Mouse (Mus musculus): ENCODE measurements around the gene Tmem206.

DNA sequence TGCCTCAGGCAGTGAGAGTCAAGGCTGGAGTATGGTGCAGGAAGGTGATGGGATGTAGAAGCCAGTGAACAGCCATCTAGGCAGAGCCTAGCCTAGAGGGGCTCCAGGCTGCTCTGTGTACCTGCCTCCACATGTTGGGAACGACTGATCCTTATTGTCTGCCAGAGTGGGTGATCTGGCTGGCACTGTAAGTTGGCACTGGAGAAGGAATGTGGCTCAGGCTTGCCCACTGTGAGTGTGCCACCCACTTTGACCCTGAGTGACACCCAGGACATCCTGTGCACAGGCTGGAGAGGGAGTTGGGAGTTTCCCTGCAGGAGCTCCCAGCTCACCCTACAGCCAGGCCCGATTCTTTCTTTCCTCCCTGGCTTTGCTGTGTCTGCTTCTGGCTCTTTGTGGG is 14.2 kb downstream of the Tmem206 start:
- TF ChIP-seq CTCF (IDR thresholded peaks at IDR 0.05; ENCODE audit: insufficient read depth, low read length) (no peak), POLR2A (IDR thresholded peaks at IDR 0.05; ENCODE audit: borderline replicate concordance, extremely low read depth, low read depth, low read length) (no peak)

All from lung, adult 2 months (tissue).